Mouse (Mus musculus) ES-E14 (cell line): ENCODE measurements around the gene Mrps21. TPM values are rescaled to one million over a fixed set of nuclear protein-coding genes. Genes with fewer than 3 reads are reported as not detected.

ENCODE experiments used
- DNase-seq: peaks from one replicate; pipeline ENCODE4 v3.0.0-alpha.2; 2013; ENCODE audit warnings: low read depth, low spot score
- H3K27ac ChIP-seq: 2 replicates; pipeline ENCODE4 v1.5.1; 2012; ENCODE audit warnings: low read depth, mild to moderate bottlenecking, low read length, moderate library complexity, mixed read lengths; ENCODE audit not compliant: poor library complexity, insufficient read depth, severe bottlenecking
- H3K36me3 ChIP-seq: 2 replicates; pipeline ENCODE4 v1.6.1; 2012; ENCODE audit warnings: mild to moderate bottlenecking, low read length, moderate library complexity, mixed read lengths; ENCODE audit not compliant: control insufficient read depth, poor library complexity, insufficient read depth, severe bottlenecking
- H3K4me1 ChIP-seq, 2 experiments: fragments of 150-350 bp in 1 of 2; sonication (generic) in 1 of 2; 2 replicates each; pipeline ENCODE4 v1.6.1; 2012; ENCODE audit warnings: low read length in 2 of 2, mild to moderate bottlenecking in 1 of 2, mixed read lengths in 1 of 2; ENCODE audit not compliant: control insufficient read depth in 2 of 2, insufficient read depth in 2 of 2, poor library complexity in 1 of 2
- H3K4me3 ChIP-seq, 2 experiments: fragments of 150-350 bp in 1 of 2; sonication (generic) in 1 of 2; 2 replicates each; pipeline ENCODE4 v1.5.1; 2012; ENCODE audit warnings: low read length in 2 of 2, low read depth in 1 of 2, mild to moderate bottlenecking in 1 of 2, mixed read lengths in 1 of 2; ENCODE audit not compliant: insufficient read depth in 1 of 2, poor library complexity in 1 of 2, severe bottlenecking in 1 of 2
- H3K9ac ChIP-seq: 2 replicates; pipeline ENCODE4 v1.6.1; 2012; ENCODE audit warnings: low read depth, mild to moderate bottlenecking, low read length, mixed read lengths; ENCODE audit not compliant: poor library complexity, insufficient read depth, severe bottlenecking
- H3K9me3 ChIP-seq: fragments of 150-350 bp; sonication (generic); 2 replicates; pipeline ENCODE4 v1.6.1; 2012; ENCODE audit warnings: low read depth, mild to moderate bottlenecking, low read length; ENCODE audit not compliant: control insufficient read depth, insufficient read depth
- CHD2 ChIP-seq: IDR thresholded peaks from 2 replicates; pipeline ENCODE4 v1.6.1; 2014; ENCODE audit warnings: mild to moderate bottlenecking, low read depth, low read length, inconsistent platforms
- HCFC1 ChIP-seq: IDR thresholded peaks from 2 replicates; pipeline ENCODE4 v1.6.1; 2012; ENCODE audit warnings: low read length, inconsistent platforms, borderline replicate concordance; ENCODE audit not compliant: insufficient read depth
- MAFK ChIP-seq: IDR thresholded peaks from 2 replicates; pipeline ENCODE4 v1.6.1; 2014; ENCODE audit warnings: mild to moderate bottlenecking, low read depth, low read length, inconsistent platforms; ENCODE audit not compliant: insufficient read depth
- ZC3H11A ChIP-seq: IDR thresholded peaks from 2 replicates; pipeline ENCODE4 v1.6.1; 2012; ENCODE audit warnings: low read depth, mild to moderate bottlenecking, inconsistent platforms, low read length, borderline replicate concordance
- ZNF384 ChIP-seq: IDR thresholded peaks from 2 replicates; pipeline ENCODE4 v1.6.1; 2012; ENCODE audit warnings: low read depth, low read length, inconsistent platforms
- in situ Hi-C, 2 experiments: fragments of 600-800 bp; cut with MboI; formaldehyde crosslinking; loops; one replicate each; pipeline ENCODE4 v1.15.1; 2025; ENCODE audit warnings: low sequenced_read_pairs in 2 of 2, inconsistent platforms in 1 of 2; ENCODE audit not compliant: unreplicated experiment in 2 of 2
- total RNA-seq: library from RNA; depleted of rRNA; stranded (reverse); fragments of 300-350 nt; gene quantifications from 2 replicates; pipeline ENCODE4 v1.2.3, GENCODE M21; 2012

The Mrps21 gene
- total RNA-seq, 1 experiment, result 224 TPM

DNA sequence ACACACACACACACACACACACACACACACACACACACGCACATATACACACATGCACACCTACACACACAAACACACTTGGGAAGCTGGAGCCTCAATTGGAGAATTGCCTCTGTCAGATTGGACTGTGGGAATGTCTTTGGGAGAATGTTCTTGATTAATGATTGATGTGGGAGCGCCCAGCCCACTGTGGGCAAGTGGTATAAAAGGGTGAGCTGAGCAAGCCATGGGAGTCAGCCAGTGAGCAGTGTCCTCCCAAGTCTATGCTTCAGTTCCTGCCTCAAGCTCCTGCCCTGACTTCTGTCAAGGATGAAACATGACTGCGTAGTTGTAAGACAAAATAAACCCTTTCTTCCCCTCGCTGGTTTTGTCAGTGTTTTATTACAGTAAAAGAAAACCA lies 16.3 kb upstream of the Mrps21 start:
- H3K9ac ChIP-seq, result no peak overlapping the region
- no peaks in the 10 kb centered on the region for H3K9me3 ChIP-seq
- H3K4me1 ChIP-seq, result peaks cover 6 to 9% of the 10 kb centered on the region in 2 experiments
- H3K4me3 ChIP-seq, result no peak overlapping the region
- H3K36me3 ChIP-seq, result no peaks in the 10 kb centered on the region; the same call in 1 of the 2 replicates
- TF ChIP-seq HCFC1, result no peak
- TF ChIP-seq MAFK, result no peak
- no peak for TF ChIP-seq ZC3H11A
- TF ChIP-seq CHD2, result no peak
- no peak for TF ChIP-seq ZNF384
- H3K27ac ChIP-seq, result no peak overlapping the region
- DNase-seq, result no peak
- in situ Hi-C loops, result no loop called here

DNA sequence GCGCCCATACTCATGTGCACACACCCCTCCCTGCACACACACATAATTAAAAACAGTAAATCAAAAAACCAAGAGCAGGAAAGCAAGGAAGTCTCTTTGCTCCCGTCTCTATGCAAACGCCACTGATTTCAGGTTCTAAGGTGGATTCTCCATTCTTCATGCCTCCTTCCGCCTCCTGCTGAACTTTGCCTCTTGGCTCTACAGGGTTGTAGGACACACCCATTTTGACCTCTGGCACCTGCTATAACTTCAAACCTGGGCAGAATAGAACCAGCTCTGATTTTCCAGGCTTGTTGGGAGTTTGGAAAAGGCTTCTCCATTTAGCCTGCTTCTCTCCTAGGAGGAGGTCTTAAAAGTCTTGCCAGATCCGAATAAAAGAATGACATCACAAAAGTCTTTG lies 13.1 kb upstream of the Mrps21 start:
- in situ Hi-C loops, result no loop called here
- TF ChIP-seq CHD2 (no peak), MAFK (no peak), HCFC1 (no peak), ZNF384 (no peak), ZC3H11A (no peak)
- DNase-seq, result no peak

DNA sequence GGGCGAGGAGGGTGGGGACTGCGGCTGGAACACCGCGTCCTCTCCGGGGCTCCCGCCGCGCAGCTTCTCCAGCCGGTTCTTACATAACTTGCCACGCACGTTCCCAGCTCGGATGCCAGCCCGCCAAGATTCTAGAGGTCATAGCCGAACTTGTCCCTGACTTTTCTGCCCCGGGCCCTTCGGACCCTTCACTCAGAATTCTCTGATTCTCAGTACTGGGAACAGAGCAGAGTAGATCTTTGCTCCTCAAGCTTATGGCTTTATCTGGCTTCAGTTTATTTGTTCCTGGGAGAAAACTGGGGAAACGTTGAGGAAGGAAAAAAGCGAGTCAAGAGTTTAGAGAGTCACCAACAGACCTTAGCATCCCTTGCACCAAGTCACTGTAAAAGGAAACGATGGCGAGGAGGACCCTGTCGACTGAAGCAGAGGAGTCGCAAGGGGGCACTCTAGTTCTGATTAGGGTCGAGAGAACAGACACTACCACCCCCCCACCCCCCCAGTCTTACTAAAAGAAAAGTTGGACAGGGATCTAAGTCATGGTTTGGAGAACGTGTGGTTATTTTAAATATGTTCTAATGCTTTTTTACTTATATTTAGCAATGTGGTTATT lies 11.6 kb upstream of the Mrps21 start:
- H3K9me3 ChIP-seq, result no peaks in the 10 kb centered on the region
- TF ChIP-seq MAFK, result no peak
- TF ChIP-seq HCFC1, result no peak
- TF ChIP-seq ZC3H11A, result no peak
- TF ChIP-seq CHD2, result no peak
- no peak for TF ChIP-seq ZNF384

More for the DNA sequence above, 13.1 kb upstream of the Mrps21 start:
- Histone ChIP-seq H3K9ac (no peak overlapping the region), H3K4me3 (no peak overlapping the region), H3K4me1 (peaks cover 0 to 6% of the 10 kb centered on the region in 2 experiments; a peak in 1 of 4 replicates), H3K36me3 (no peaks in the 10 kb centered on the region; the same call in 1 of the 2 replicates), H3K9me3 (no peaks in the 10 kb centered on the region), H3K27ac (no peak overlapping the region)

DNA sequence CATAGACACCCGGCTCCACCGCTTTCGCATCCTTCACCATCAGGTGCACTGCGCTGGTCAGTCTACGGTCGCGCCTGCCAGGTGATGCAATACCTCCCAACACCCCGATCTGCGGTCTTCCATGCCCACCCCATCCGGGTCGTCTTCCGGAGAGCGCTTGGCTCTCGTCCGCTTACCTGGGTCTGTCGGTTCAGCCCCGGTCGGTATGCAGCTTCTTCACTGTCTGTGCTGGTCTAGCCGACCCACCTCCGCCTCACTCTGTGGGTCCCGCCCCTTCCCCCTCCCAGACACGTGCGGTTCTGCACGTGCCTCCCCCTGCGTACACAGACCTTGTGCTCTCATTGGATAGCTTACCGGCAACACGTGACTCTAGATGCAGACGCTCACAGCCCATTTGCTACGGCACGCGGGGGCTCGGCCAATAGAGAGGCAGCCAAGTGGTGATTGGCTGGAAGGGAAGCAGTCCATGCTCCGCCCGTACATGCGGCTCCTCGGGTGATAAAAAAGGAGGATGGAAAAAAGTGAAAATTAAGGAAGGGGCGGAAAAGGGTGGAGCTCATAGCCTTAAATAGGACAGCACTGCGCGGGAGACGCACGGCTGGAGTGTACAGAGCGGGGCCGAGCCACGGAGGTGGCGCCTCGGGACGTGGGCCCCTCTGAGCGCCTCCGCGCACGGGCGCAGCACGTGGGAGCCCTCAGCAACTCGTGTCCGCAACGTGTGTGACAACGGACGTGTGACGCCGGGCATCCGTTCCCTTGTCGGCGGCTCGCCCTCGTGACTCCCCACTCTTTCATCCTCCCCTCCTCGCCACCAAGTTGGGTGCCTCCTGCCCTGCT lies 10.9 kb upstream of the Mrps21 start, which contains the start of gene Ciart:
Gene Ciart, minus strand, starts transcription at position 273 of the 837 bp plus-strand sequence.
- DNase-seq, result peak; percentile 93
- no peak for TF ChIP-seq ZC3H11A
- TF ChIP-seq HCFC1, result peak; percentile 58; the same call in 1 of the 2 replicates
- TF ChIP-seq CHD2, result peak; percentile 69; the same call in 1 of the 2 replicates
- Histone ChIP-seq H3K36me3 (peaks cover 2% of the 10 kb centered on the region; the same call in 1 of the 2 replicates), H3K9ac (peak within 1 kb of the TSS; percentile 68), H3K4me1 (peaks cover 0 to 6% of the 10 kb centered on the region in 2 experiments; a peak in 1 of 4 replicates), H3K27ac (no peak within 1 kb of the TSS; the same call in 1 of the 2 replicates), H3K4me3 (peak within 1 kb of the TSS; percentile 62 to 68), H3K9me3 (no peaks in the 10 kb centered on the region)
- in situ Hi-C loops, result no loop called here

More for the DNA sequence above, 11.6 kb upstream of the Mrps21 start:
- Histone ChIP-seq H3K4me1 (peaks cover 0 to 6% of the 10 kb centered on the region in 2 experiments; a peak in 1 of 4 replicates), H3K9ac (peak overlapping the region; percentile 46), H3K36me3 (peaks cover 2% of the 10 kb centered on the region; the same call in 1 of the 2 replicates), H3K27ac (no peak overlapping the region), H3K4me3 (peak overlapping the region; percentile 39 to 46)
- in situ Hi-C loops, result no loop called here
- no peak for DNase-seq
